Mouse (Mus musculus) left cerebral cortex, adult 18-20 months (tissue): ENCODE measurements around the gene Commd4. TPM values are rescaled to one million over a fixed set of nuclear protein-coding genes. Genes with fewer than 3 reads are reported as not detected.
A peak's percentile ranks its signal among the peaks of the same experiment; 100 is the strongest.
"Not testable (repeated sequence)": the region's sequence is repeated elsewhere in the genome, so short reads cannot be mapped to it uniquely, and the experiment has no call there.

ENCODE experiments used
- DNase-seq, 2 experiments: peaks; one replicate each; pipeline ENCODE4 v3.0.0; 2021 to 2022; ENCODE audit warnings: low spot score in 2 of 2, mixed read lengths in 1 of 2
- long read RNA-seq, 2 experiments: library from polyadenylated mRNA; stranded (forward); transcript quantifications; one replicate each; pipeline ENCODE4 v2.0.0; 2021
- total RNA-seq, 2 experiments: library from RNA; stranded (reverse); gene quantifications; 2 replicates each; pipeline ENCODE4 v1.2.3; 2021

Gene Commd4
- 10 to 100 TPM; 80.9 to 92.2 TPM for total RNA-seq
- long read RNA-seq, experiment 1, transcript Commd4-201 (8 exons, 858 nt): major isoform, 35 of 144 reads
- long read RNA-seq, experiment 1, transcript Commd4-204 (7 exons, 1,941 nt): minor isoform, 22 of 144 reads
- long read RNA-seq, experiment 1, partial matches to known transcripts: 24 of 144 reads
- long read RNA-seq, experiment 1, other reads (novel, unspliced or antisense): 59 of 144 reads
- long read RNA-seq, experiment 2, transcript Commd4-204 (7 exons, 1,941 nt): minor isoform, 9 of 112 reads
- long read RNA-seq, experiment 2, transcript Commd4-201 (8 exons, 858 nt): major isoform, 47 of 112 reads
- long read RNA-seq, experiment 2, partial matches to known transcripts: 12 of 112 reads
- long read RNA-seq, experiment 2, other reads (novel, unspliced or antisense): 44 of 112 reads

DNA sequence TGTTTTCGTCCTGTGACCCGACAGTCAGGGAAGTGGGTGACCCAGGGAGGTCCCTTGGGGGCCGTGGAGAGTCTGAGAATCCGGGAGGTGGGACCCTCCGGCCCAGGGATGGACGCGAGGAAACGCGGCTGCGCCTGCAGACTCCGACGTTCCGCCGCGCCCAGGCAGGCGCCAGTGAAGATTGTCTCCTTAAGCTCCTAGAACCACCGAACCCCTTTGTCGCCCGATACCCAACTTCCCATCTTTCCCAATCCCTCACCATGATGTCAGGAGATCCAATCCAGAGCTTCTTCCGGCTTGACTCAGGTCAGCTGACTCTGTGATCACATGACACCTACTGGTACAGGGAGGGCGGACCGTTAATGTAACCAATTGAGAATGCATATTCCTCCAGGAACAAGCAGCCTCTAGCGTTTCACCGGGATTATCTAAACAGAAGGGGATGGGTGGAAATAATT lies at the start of gene Commd4:
Gene Commd4 (minus strand): TSS at position 319 of the 458 bp plus-strand sequence.
- peak; percentile 88 to 95 for DNase-seq

DNA sequence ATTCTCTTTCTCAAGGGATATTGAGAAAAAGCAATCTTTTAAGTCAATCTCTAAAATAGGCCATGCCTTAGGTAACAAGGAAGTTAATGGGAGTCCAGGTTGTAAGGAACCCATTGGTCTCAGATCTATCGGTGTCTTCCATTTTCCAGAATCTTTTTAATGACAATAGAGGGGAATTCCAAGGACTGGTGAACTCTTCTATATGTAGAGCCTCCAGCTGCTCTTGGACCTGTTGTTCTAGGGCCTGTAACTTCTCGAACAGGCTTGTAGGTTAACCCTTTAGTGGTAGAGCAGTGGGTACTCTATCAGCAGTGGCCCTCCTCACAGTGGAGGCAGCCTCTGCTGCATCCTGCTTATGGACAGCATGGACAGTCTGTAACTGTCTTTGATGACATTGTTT lies 48.8 kb upstream of the Commd4 start:
- DNase-seq: no peak

GRCm38 (mm10) chr9:57203571-57203970 lies 45.4 kb upstream of the Commd4 start:
- DNase-seq: not testable (repeated sequence)

- DNase-seq: no peak
Measured at GRCm38 (mm10) chr9:57202981-57203380, 44.9 kb upstream of the Commd4 start.

GRCm38 (mm10) chr9:57197414-57197813 lies 39.3 kb upstream of the Commd4 start:
- DNase-seq: no peak

DNA sequence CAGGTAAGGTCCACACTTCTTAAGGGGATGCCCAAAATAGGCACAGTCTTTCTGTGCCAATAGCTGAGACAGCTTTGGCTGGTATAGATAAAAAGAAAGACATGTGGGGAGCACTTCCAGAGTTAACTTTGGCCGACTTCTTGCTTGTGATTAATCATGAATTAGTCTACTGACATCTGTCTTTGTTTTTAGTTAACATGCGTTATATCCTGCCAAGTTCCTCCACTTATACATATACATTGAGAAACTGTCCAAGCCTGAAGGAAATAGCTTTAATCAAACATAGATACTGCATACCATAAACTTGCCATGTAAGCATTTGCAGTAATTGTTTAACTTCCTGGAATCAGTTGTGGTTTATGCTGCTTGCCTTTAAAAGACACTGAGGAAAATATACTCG lies 38.6 kb upstream of the Commd4 start:
- no peak for DNase-seq

GRCm38 (mm10) chr9:57168411-57168810 lies 10.3 kb upstream of the Commd4 start:
- DNase-seq: no peak

GRCm38 (mm10) chr9:57166173-57166572 lies 8.0 kb upstream of the Commd4 start:
- DNase-seq: no peak

DNA sequence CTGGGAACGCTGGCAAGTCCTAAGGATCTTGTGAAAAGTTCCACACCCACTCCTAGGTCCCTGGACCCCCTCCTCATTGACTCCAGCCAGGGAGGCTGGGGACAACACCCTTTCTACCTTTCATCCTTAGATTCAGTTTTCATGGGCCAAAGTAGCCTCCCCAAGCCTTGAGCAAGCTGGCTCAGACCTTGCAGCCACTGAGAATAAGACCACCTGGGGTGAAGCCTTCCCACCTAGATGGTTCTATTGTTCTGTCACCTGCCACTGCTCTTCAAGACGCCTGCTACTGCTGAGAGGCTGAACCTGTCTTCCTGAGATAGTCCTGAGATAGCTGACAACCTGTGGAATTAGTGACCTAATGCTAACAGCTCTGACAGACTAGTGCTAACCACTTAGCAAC lies 5.0 kb upstream of the Commd4 start:
- DNase-seq: no peak

- DNase-seq: no peak
Measured at GRCm38 (mm10) chr9:57162496-57162895, 4.4 kb upstream of the Commd4 start.

DNA sequence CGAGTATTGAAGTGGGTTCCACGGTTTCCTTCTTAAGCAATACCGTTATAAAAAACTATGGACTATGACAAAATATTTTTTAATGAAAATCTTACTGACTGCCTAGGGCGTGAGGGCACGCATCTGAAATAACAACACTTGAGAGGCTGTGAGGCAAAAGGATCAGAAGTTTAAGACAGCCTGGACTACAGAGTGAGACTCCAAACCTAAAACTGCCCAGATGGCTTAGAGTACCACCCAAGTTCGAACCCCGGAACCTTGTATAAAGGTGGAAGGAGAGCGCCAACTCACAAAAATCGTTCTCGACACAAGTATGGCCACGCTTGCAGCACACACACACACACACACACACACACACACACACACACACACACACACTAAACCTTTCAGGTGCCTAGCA lies 375 bp upstream of the Commd4 start:
- DNase-seq: no peak

GRCm38 (mm10) chr9:57157499-57157898 lies 632 bp downstream of the Commd4 start:
- DNase-seq: no peak

DNA sequence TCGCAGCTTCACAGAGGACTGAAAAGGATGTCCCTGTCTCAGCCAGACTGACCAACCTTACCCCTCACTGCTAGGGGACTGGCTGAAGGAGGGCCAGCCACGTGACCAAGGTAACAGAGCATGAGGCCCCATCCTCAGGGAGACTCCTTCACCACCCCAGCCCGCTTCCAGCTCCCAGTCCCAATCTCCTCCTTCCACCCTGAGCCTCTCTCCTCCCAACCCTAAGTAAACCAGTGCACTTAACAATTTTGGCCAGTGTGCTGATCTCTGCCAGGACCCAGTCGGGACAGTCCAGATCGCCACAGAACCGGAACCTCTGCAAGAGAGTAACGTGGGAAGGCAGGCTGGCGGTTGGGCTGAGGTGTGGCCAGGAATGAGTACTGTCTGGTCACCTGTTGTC lies 1.3 kb downstream of the Commd4 start:
- no peak for DNase-seq

- no peak for DNase-seq
Measured at GRCm38 (mm10) chr9:57156383-57156782, 1.7 kb downstream of the Commd4 start.

DNA sequence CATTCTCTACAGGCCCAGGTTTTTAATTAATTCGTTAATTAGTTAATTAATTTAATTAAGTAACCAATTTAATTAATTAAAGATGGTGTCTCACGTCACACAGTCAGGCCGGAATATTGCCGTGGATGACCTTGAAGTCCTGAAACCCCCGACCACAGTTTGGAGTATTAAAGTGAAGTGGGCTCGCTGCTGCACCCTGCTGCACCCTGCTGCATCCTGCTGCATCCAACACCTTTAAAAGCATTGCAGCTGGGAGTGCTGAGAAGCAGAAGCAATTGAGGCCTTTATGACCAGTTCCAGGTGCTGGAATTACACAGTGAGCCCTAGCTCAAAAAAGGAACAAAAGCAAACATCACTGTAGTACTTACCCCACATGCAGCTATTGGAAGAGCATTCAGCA lies 5.8 kb downstream of the Commd4 start:
- DNase-seq: no peak

- no peak for DNase-seq
Measured at GRCm38 (mm10) chr9:57150192-57150591, 7.9 kb downstream of the Commd4 start.

DNA sequence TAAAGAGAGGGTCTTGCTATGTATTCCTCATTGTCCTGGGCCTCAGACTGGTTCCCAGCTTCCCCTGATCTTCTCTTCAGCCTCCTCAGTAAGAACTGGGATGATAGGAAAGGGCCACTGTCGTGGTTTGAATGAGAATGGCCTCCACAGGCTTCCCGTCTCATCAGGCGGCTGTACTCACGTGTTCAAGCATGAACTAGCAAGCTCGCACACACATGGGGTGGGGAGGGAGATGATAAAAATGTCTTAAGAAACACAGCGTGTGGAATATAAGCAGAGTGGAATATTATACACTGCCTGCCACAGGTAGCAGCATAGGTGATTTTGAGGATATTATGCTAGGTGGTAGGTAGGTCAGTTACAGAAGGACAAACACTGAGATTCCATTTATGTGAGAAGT lies 9.1 kb downstream of the Commd4 start:
- no peak for DNase-seq

DNA sequence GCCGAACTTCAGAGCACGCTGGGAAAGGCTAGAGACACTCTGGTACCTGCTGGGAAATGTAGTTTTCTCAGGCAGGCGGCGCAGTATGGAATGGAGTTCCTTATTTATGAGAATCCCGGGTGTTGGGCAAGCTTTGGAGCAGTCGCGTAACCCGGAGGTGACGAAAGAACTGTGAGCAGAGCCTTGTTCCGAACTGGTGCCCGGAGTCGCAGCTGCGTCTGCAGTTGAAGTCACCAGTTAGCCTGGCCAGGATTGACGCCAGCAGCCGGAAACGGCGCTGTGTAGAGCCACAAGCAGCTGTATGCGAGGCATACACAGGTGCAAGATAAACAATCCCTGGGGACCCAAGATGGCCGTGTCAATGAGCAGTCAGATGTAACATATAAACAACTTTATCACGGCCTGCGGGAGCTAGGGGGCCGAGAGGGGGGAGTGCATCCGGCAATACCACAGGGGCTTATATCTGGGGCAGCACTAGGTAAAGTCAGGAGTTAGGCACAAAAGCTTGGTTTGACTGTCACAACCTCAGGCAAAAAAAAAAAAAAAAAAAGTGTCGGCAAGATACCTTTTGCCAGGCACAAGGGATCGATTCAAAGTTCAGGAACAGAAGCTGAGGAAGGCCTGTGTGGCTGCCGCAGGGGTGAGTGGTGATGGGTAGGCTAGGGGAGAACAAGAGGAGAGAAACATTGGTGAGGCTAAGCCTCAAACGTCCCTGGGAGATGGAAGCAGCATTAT lies 9.8 kb downstream of the Commd4 start, which contains the start of gene Neil1:
Gene Neil1 (minus strand): TSS at position 162 of the 735 bp plus-strand sequence.
- peak; percentile 82 to 91 for DNase-seq

DNA sequence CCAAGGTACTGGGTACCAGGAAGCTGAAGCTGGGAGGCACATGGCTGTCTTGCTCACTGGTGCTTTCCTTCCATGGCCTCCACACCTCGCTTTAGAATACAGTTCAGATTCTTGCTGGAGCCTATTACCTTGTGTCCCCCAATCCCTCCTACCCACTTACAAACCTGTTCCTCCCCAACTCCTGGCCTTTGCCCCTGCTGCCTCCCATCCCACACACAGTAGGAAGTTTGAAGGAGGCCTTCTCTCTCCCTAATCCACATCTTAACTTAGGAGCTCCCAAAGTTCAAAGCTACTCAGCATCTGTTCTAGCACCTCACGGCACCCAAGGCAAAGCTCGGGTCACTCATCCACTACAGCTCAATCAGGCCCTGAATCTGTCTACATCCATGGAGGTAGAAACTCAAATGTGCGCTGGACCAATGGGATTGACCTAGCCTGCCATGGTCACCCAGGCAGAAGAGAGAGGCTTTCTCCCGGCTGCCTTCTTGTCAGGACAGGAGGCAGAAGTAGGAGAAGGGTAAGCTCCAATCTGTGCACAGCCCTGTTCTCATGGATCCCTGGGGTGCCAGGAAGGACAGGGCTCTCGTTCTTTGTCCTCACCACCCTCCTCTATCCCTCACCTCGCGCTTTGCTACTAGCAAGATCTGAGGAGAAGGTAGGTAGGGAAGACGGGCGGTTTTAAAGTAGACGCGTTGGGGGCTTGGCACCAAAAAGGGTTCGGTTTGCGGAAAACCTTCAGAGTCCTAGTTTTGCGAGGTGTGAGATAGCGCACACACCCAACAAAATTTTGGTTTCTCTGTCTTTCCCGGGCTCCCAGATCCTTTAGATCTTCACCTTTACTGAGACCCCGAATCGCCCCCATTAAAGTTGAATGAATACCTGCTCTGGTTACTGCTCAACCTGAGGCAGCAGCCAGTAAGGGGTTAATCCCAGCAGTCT lies 10.7 kb downstream of the Commd4 start:
- DNase-seq: no peak

GRCm38 (mm10) chr9:57146451-57147066 lies 11.6 kb downstream of the Commd4 start:
- DNase-seq: no peak

GRCm38 (mm10) chr9:57144830-57145229 lies 13.3 kb downstream of the Commd4 start:
- no peak for DNase-seq
